Mouse (Mus musculus): Measurements from ENCODE around the gene Pxylp1. TPM values are rescaled to one million over a fixed set of nuclear protein-coding genes. Genes with fewer than 3 reads are reported as not detected.

Gene Pxylp1
- polyA plus RNA-seq, 1 experiment from 2014 or later: 34.7 TPM

GRCm38 (mm10) chr9:96899004-96899403 is 6.5 kb upstream of the Pxylp1 start:
- no peak for DNase-seq (ENCODE audit: low spot score)
- Histone ChIP-seq H3K4me1 (ENCODE audit: control insufficient read depth, insufficient read depth, low read length) (no peaks in the 10 kb centered on the region), H3K4me2 (ENCODE audit: low read depth, low read length) (no peak overlapping the region), H3K36me3 (ENCODE audit: control insufficient read depth, insufficient read depth, low read length) (no peaks in the 10 kb centered on the region), H3K4me3 (ENCODE audit: low read depth, low read length) (no peak overlapping the region), H3K9me3 (ENCODE audit: control insufficient read depth, low read length) (no peaks in the 10 kb centered on the region), H3K27ac (replicated peaks; ENCODE audit: low read depth, low read length) (no peak overlapping the region), H3K27me3 (replicated peaks; ENCODE audit: control insufficient read depth, insufficient read depth, low read length) (no peaks in the 10 kb centered on the region), H3K9ac (ENCODE audit: low read depth, low read length) (no peak overlapping the region)
- ATAC-seq (ENCODE audit: low read depth): no peak

- H3K9me3 ChIP-seq (ENCODE audit: control insufficient read depth, low read length): no peaks in the 10 kb centered on the region
- H3K36me3 ChIP-seq (ENCODE audit: control insufficient read depth, insufficient read depth, low read length): no peaks in the 10 kb centered on the region
- no peak overlapping the region for H3K4me2 ChIP-seq (ENCODE audit: low read depth, low read length)
- no peak overlapping the region for H3K9ac ChIP-seq (ENCODE audit: low read depth, low read length)
- H3K4me1 ChIP-seq (ENCODE audit: control insufficient read depth, insufficient read depth, low read length): no peaks in the 10 kb centered on the region
- WGBS: 81% methylated on average over 1 of the region's 1 CpGs
- H3K4me3 ChIP-seq (ENCODE audit: low read depth, low read length): no peak overlapping the region
- no peak overlapping the region for H3K27ac ChIP-seq (replicated peaks; ENCODE audit: low read depth, low read length)
- H3K27me3 ChIP-seq (replicated peaks; ENCODE audit: control insufficient read depth, insufficient read depth, low read length): no peaks in the 10 kb centered on the region
- ATAC-seq (ENCODE audit: low read depth): no peak
- DNase-seq (ENCODE audit: low spot score): no peak
These were observed 4.2 kb upstream of the Pxylp1 start for GRCm38 (mm10) chr9:96896690-96897089.

- Histone ChIP-seq H3K9ac (ENCODE audit: low read depth, low read length) (no peak overlapping the region), H3K9me3 (ENCODE audit: control insufficient read depth, low read length) (no peaks in the 10 kb centered on the region), H3K4me3 (ENCODE audit: low read depth, low read length) (no peak overlapping the region), H3K4me1 (ENCODE audit: control insufficient read depth, insufficient read depth, low read length) (no peaks in the 10 kb centered on the region), H3K4me2 (ENCODE audit: low read depth, low read length) (no peak overlapping the region), H3K27me3 (replicated peaks; ENCODE audit: control insufficient read depth, insufficient read depth, low read length) (no peaks in the 10 kb centered on the region), H3K27ac (replicated peaks; ENCODE audit: low read depth, low read length) (no peak overlapping the region), H3K36me3 (ENCODE audit: control insufficient read depth, insufficient read depth, low read length) (no peaks in the 10 kb centered on the region)
- 63% methylated on average over 5 of the region's 5 CpGs for WGBS
- ATAC-seq (ENCODE audit: low read depth) (no peak), DNase-seq (ENCODE audit: low spot score) (no peak)
These were observed 1.1 kb upstream of the Pxylp1 start for GRCm38 (mm10) chr9:96893582-96893981.

- H3K27me3 ChIP-seq (replicated peaks; ENCODE audit: control insufficient read depth, insufficient read depth, low read length): no peaks in the 10 kb centered on the region
- WGBS: 73% methylated on average over 12 of the region's 12 CpGs
- H3K9ac ChIP-seq (ENCODE audit: low read depth, low read length): no peak overlapping the region
- H3K4me1 ChIP-seq (ENCODE audit: control insufficient read depth, insufficient read depth, low read length): peaks cover 6% of the 10 kb centered on the region; the same call in 1 of the 2 replicates
- ATAC-seq (ENCODE audit: low read depth) (no peak), DNase-seq (ENCODE audit: low spot score) (no peak)
- H3K36me3 ChIP-seq (ENCODE audit: control insufficient read depth, insufficient read depth, low read length): no peaks in the 10 kb centered on the region
- H3K27ac ChIP-seq (replicated peaks; ENCODE audit: low read depth, low read length): no peak overlapping the region
- H3K4me3 ChIP-seq (ENCODE audit: low read depth, low read length): no peak overlapping the region
- no peak overlapping the region for H3K4me2 ChIP-seq (ENCODE audit: low read depth, low read length)
- no peaks in the 10 kb centered on the region for H3K9me3 ChIP-seq (ENCODE audit: control insufficient read depth, low read length)
These were observed 833 bp downstream of the Pxylp1 start for GRCm38 (mm10) chr9:96891341-96892330.

GRCm38 (mm10) chr9:96890756-96891155 is 1.7 kb downstream of the Pxylp1 start:
- Histone ChIP-seq H3K9ac (ENCODE audit: low read depth, low read length) (no peak overlapping the region), H3K36me3 (ENCODE audit: control insufficient read depth, insufficient read depth, low read length) (no peaks in the 10 kb centered on the region), H3K4me3 (ENCODE audit: low read depth, low read length) (no peak overlapping the region), H3K4me2 (ENCODE audit: low read depth, low read length) (no peak overlapping the region), H3K9me3 (ENCODE audit: control insufficient read depth, low read length) (no peaks in the 10 kb centered on the region), H3K4me1 (ENCODE audit: control insufficient read depth, insufficient read depth, low read length) (peaks cover 6% of the 10 kb centered on the region; the same call in 1 of the 2 replicates), H3K27me3 (replicated peaks; ENCODE audit: control insufficient read depth, insufficient read depth, low read length) (no peaks in the 10 kb centered on the region), H3K27ac (replicated peaks; ENCODE audit: low read depth, low read length) (no peak overlapping the region)
- WGBS: 86% methylated on average over 6 of the region's 6 CpGs
- ATAC-seq (ENCODE audit: low read depth) (no peak), DNase-seq (ENCODE audit: low spot score) (no peak)

- peaks cover 6% of the 10 kb centered on the region; the same call in 1 of the 2 replicates for H3K4me1 ChIP-seq (ENCODE audit: control insufficient read depth, insufficient read depth, low read length)
- peak overlapping the region; percentile 95; the same call in 1 of the 2 replicates for H3K4me2 ChIP-seq (ENCODE audit: low read depth, low read length)
- H3K27ac ChIP-seq (replicated peaks; ENCODE audit: low read depth, low read length): no peak overlapping the region
- no peaks in the 10 kb centered on the region for H3K9me3 ChIP-seq (ENCODE audit: control insufficient read depth, low read length)
- DNase-seq (ENCODE audit: low spot score) (no peak), ATAC-seq (ENCODE audit: low read depth) (no peak)
- H3K4me3 ChIP-seq (ENCODE audit: low read depth, low read length): no peak overlapping the region
- H3K9ac ChIP-seq (ENCODE audit: low read depth, low read length): no peak overlapping the region
- no peaks in the 10 kb centered on the region for H3K36me3 ChIP-seq (ENCODE audit: control insufficient read depth, insufficient read depth, low read length)
- WGBS: 80% methylated on average over 6 of the region's 6 CpGs
- H3K27me3 ChIP-seq (replicated peaks; ENCODE audit: control insufficient read depth, insufficient read depth, low read length): no peaks in the 10 kb centered on the region
These were observed 2.2 kb downstream of the Pxylp1 start for GRCm38 (mm10) chr9:96890266-96890665.

GRCm38 (mm10) chr9:96889345-96890021 is 3.0 kb downstream of the Pxylp1 start:
- Histone ChIP-seq H3K4me3 (ENCODE audit: low read depth, low read length) (peak overlapping the region; percentile 57), H3K27ac (replicated peaks; ENCODE audit: low read depth, low read length) (peak overlapping the region; percentile 29; the same call in 1 of the 2 replicates), H3K36me3 (ENCODE audit: control insufficient read depth, insufficient read depth, low read length) (no peaks in the 10 kb centered on the region), H3K9me3 (ENCODE audit: control insufficient read depth, low read length) (no peaks in the 10 kb centered on the region), H3K4me1 (ENCODE audit: control insufficient read depth, insufficient read depth, low read length) (peaks cover 6% of the 10 kb centered on the region; the same call in 1 of the 2 replicates), H3K4me2 (ENCODE audit: low read depth, low read length) (peak overlapping the region; percentile 95), H3K9ac (ENCODE audit: low read depth, low read length) (peak overlapping the region; percentile 84), H3K27me3 (replicated peaks; ENCODE audit: control insufficient read depth, insufficient read depth, low read length) (no peaks in the 10 kb centered on the region)
- DNase-seq (ENCODE audit: low spot score) (peak; percentile 86), ATAC-seq (ENCODE audit: low read depth) (peak; percentile 93)
- WGBS: under 1% methylated on average over 32 of the region's 66 CpGs

GRCm38 (mm10) chr9:96888742-96889344 is 3.6 kb downstream of the Pxylp1 start:
- Histone ChIP-seq H3K9ac (ENCODE audit: low read depth, low read length) (peak overlapping the region; percentile 84), H3K36me3 (ENCODE audit: control insufficient read depth, insufficient read depth, low read length) (no peaks in the 10 kb centered on the region), H3K27ac (replicated peaks; ENCODE audit: low read depth, low read length) (no peak overlapping the region), H3K9me3 (ENCODE audit: control insufficient read depth, low read length) (no peaks in the 10 kb centered on the region), H3K4me2 (ENCODE audit: low read depth, low read length) (peak overlapping the region; percentile 95), H3K4me1 (ENCODE audit: control insufficient read depth, insufficient read depth, low read length) (peaks cover 6% of the 10 kb centered on the region; the same call in 1 of the 2 replicates), H3K27me3 (replicated peaks; ENCODE audit: control insufficient read depth, insufficient read depth, low read length) (no peaks in the 10 kb centered on the region), H3K4me3 (ENCODE audit: low read depth, low read length) (peak overlapping the region; percentile 57)
- ATAC-seq (ENCODE audit: low read depth): peak; percentile 35
- DNase-seq (ENCODE audit: low spot score): no peak
- WGBS: 0% methylated on average over 17 of the region's 37 CpGs
